Mouse (Mus musculus): ENCODE data around the gene Olfr745. TPM values are rescaled to one million over a fixed set of nuclear protein-coding genes. Genes with fewer than 3 reads are reported as not detected.

Gene Olfr745
- not detected for polyA plus RNA-seq (2015; fragmentation: Illumina TruSeq; extraction: RNeasy Lipid Tissue Mini Kit (QIAGEN cat#74804); ENCODE audit: insufficient read depth, low replicate concordance)

GRCm38 (mm10) chr14:50639088-50639487 lies at the start of gene Olfr745:
Gene Olfr745 (plus strand): TSS chr14:50639388.

GRCm38 (mm10) chr14:50614579-50614978 lies 24.6 kb upstream of the Olfr745 start, which contains the start of gene Olfr744:
Gene Olfr744 (plus strand): TSS chr14:50614879.

GRCm38 (mm10) chr14:50646783-50647182 lies 7.6 kb downstream of the Olfr745 start, which contains the start of gene Olfr746:
Gene Olfr746 (plus strand): TSS chr14:50647083.

GRCm38 (mm10) chr14:50693106-50693505 lies 53.9 kb downstream of the Olfr745 start, which contains the start of gene Olfr747:
Gene Olfr747 (minus strand): TSS chr14:50693206.

Other genes starting within 250 kb of the Olfr745 start
- not detected for gene Olfr738, start 231.8 kb upstream of the Olfr745 start, polyA plus RNA-seq (2015; fragmentation: Illumina TruSeq; extraction: RNeasy Lipid Tissue Mini Kit (QIAGEN cat#74804); ENCODE audit: insufficient read depth, low replicate concordance)
- not detected for gene Olfr739, start 220.8 kb upstream of the Olfr745 start, polyA plus RNA-seq (2015; fragmentation: Illumina TruSeq; extraction: RNeasy Lipid Tissue Mini Kit (QIAGEN cat#74804); ENCODE audit: insufficient read depth, low replicate concordance)
- not detected for gene Olfr740, start 193.8 kb upstream of the Olfr745 start, polyA plus RNA-seq (2015; fragmentation: Illumina TruSeq; extraction: RNeasy Lipid Tissue Mini Kit (QIAGEN cat#74804); ENCODE audit: insufficient read depth, low replicate concordance)
- gene Olfr741, start 166.7 kb upstream of the Olfr745 start, polyA plus RNA-seq (2015; fragmentation: Illumina TruSeq; extraction: RNeasy Lipid Tissue Mini Kit (QIAGEN cat#74804); ENCODE audit: insufficient read depth, low replicate concordance), result not detected
- gene Olfr742, start 135.8 kb upstream of the Olfr745 start, polyA plus RNA-seq (2015; fragmentation: Illumina TruSeq; extraction: RNeasy Lipid Tissue Mini Kit (QIAGEN cat#74804); ENCODE audit: insufficient read depth, low replicate concordance), result not detected
- not detected for gene Olfr743, start 117.5 kb upstream of the Olfr745 start, polyA plus RNA-seq (2015; fragmentation: Illumina TruSeq; extraction: RNeasy Lipid Tissue Mini Kit (QIAGEN cat#74804); ENCODE audit: insufficient read depth, low replicate concordance)
- not detected for gene Olfr744, start 24.5 kb upstream of the Olfr745 start, polyA plus RNA-seq (2015; fragmentation: Illumina TruSeq; extraction: RNeasy Lipid Tissue Mini Kit (QIAGEN cat#74804); ENCODE audit: insufficient read depth, low replicate concordance)
- not detected for gene Olfr746, start 7.7 kb downstream of the Olfr745 start, polyA plus RNA-seq (2015; fragmentation: Illumina TruSeq; extraction: RNeasy Lipid Tissue Mini Kit (QIAGEN cat#74804); ENCODE audit: insufficient read depth, low replicate concordance)
- gene Olfr747, start 53.8 kb downstream of the Olfr745 start, polyA plus RNA-seq (2015; fragmentation: Illumina TruSeq; extraction: RNeasy Lipid Tissue Mini Kit (QIAGEN cat#74804); ENCODE audit: insufficient read depth, low replicate concordance), result not detected
- gene Olfr748, start 68.0 kb downstream of the Olfr745 start, polyA plus RNA-seq (2015; fragmentation: Illumina TruSeq; extraction: RNeasy Lipid Tissue Mini Kit (QIAGEN cat#74804); ENCODE audit: insufficient read depth, low replicate concordance), result not detected
- not detected for gene Olfr749, start 105.7 kb downstream of the Olfr745 start, polyA plus RNA-seq (2015; fragmentation: Illumina TruSeq; extraction: RNeasy Lipid Tissue Mini Kit (QIAGEN cat#74804); ENCODE audit: insufficient read depth, low replicate concordance)
- gene Ttc5, start 146.1 kb downstream of the Olfr745 start, polyA plus RNA-seq (2015; fragmentation: Illumina TruSeq; extraction: RNeasy Lipid Tissue Mini Kit (QIAGEN cat#74804); ENCODE audit: insufficient read depth, low replicate concordance), result 70.2 TPM
- gene Ccnb1ip1, start 168.3 kb downstream of the Olfr745 start, polyA plus RNA-seq (2015; fragmentation: Illumina TruSeq; extraction: RNeasy Lipid Tissue Mini Kit (QIAGEN cat#74804); ENCODE audit: insufficient read depth, low replicate concordance), result not detected
- 122 TPM for gene Parp2, start 168.5 kb downstream of the Olfr745 start, polyA plus RNA-seq (2015; fragmentation: Illumina TruSeq; extraction: RNeasy Lipid Tissue Mini Kit (QIAGEN cat#74804); ENCODE audit: insufficient read depth, low replicate concordance)
- gene Tep1, start 231.2 kb downstream of the Olfr745 start, polyA plus RNA-seq (2015; fragmentation: Illumina TruSeq; extraction: RNeasy Lipid Tissue Mini Kit (QIAGEN cat#74804); ENCODE audit: insufficient read depth, low replicate concordance), result 58.6 TPM

All from spleen, adult 10 weeks (tissue).